Mouse (Mus musculus): Measurements from ENCODE around the gene Chrm5. TPM values are rescaled to one million over a fixed set of nuclear protein-coding genes. Genes with fewer than 3 reads are reported as not detected.

Gene Chrm5
- polyA plus RNA-seq, 1 experiment from 2014 or later: not detected

Other genes with a start within 250 kb of the Chrm5 start
- gene Lpcat4, start 241.3 kb downstream of the Chrm5 start, polyA plus RNA-seq (2014; fragmentation: Nextera tagmentation; extraction: Ambion mirVana): 10.3 and 12.1 TPM in 2 replicates
- gene Nutm1, start 221.5 kb downstream of the Chrm5 start, polyA plus RNA-seq (2014; fragmentation: Nextera tagmentation; extraction: Ambion mirVana): not detected in 2 replicates
- 176 and 180 TPM in 2 replicates for gene Nop10, start 218.8 kb downstream of the Chrm5 start, polyA plus RNA-seq (2014; fragmentation: Nextera tagmentation; extraction: Ambion mirVana)
- 17.9 and 18.1 TPM in 2 replicates for gene Slc12a6, start 214.9 kb downstream of the Chrm5 start, polyA plus RNA-seq (2014; fragmentation: Nextera tagmentation; extraction: Ambion mirVana)
- not detected in 2 replicates for gene Gm21985, start 214.5 kb downstream of the Chrm5 start, polyA plus RNA-seq (2014; fragmentation: Nextera tagmentation; extraction: Ambion mirVana)
- 99.2 and 107 TPM in 2 replicates for gene Emc4, start 112.7 kb downstream of the Chrm5 start, polyA plus RNA-seq (2014; fragmentation: Nextera tagmentation; extraction: Ambion mirVana)
- gene Katnbl1, start 101.6 kb downstream of the Chrm5 start, polyA plus RNA-seq (2014; fragmentation: Nextera tagmentation; extraction: Ambion mirVana): 22.4 and 24.1 TPM in 2 replicates
- gene Emc7, start 25.8 kb downstream of the Chrm5 start, polyA plus RNA-seq (2014; fragmentation: Nextera tagmentation; extraction: Ambion mirVana): 18.1 and 20.1 TPM in 2 replicates
- gene Aven, start 12.2 kb upstream of the Chrm5 start, polyA plus RNA-seq (2014; fragmentation: Nextera tagmentation; extraction: Ambion mirVana): 6.0 and 8.3 TPM in 2 replicates